Mouse (Mus musculus) spleen, adult 2 months (tissue): ENCODE data around the gene Gm5134.

Experiments used
- CTCF ChIP-seq: fragments of 200-500 bp; IDR thresholded peaks from 2 replicates; pipeline ENCODE4 v1.5.1; 2011; ENCODE audit warnings: mild to moderate bottlenecking, inconsistent platforms; ENCODE audit not compliant: insufficient read depth, insufficient read length, insufficient replicate concordance; ENCODE audit errors: extremely low read depth
- POLR2A ChIP-seq: fragments of 200-500 bp; IDR thresholded peaks from 2 replicates; pipeline ENCODE4 v1.6.1; 2011; ENCODE audit warnings: low read depth, low read length, inconsistent platforms

DNA sequence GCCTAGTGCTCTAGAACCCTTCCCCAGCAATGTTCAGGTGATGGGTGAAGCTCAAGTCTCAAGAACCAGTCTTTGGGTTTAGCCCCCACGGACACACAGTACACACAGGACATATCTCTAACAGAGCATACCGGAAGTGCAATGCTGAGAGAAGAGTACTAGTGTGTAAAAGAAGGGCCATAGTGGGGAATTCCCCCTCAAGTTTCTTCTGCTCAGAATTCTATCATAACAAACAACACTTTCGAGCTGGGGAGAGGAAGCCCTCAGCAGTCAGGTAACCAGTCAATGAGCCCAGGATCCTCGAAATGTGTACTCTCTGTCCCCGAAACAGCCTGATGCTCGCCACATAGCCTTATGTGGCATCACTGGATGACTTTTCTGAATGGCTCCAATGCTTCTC lies 52.1 kb downstream of the Gm5134 start:
- TF ChIP-seq CTCF = no peak
- TF ChIP-seq POLR2A = no peak
